Mouse (Mus musculus) erythroblast, embryonic 14.5 days (primary cell): Measurements from ENCODE around the gene Hist1h2bn.

ENCODE experiments used
- GATA1 ChIP-seq: IDR thresholded peaks from 2 replicates; pipeline ENCODE4 v1.6.1; 2012; ENCODE audit warnings: low read length, inconsistent platforms, mixed read lengths
- TAL1 ChIP-seq: IDR thresholded peaks from 3 replicates; pipeline ENCODE4 v1.6.1; 2012; ENCODE audit warnings: low read length, inconsistent platforms, mixed read lengths

- TF ChIP-seq GATA1 = no peak
- no peak for TF ChIP-seq TAL1
Measured at GRCm38 (mm10) chr13:21733466-21733865, 20.5 kb upstream of the Hist1h2bn start.
